9 mouse cellular contexts compared by ENCODE assay signal in the genomic region with DNA sequence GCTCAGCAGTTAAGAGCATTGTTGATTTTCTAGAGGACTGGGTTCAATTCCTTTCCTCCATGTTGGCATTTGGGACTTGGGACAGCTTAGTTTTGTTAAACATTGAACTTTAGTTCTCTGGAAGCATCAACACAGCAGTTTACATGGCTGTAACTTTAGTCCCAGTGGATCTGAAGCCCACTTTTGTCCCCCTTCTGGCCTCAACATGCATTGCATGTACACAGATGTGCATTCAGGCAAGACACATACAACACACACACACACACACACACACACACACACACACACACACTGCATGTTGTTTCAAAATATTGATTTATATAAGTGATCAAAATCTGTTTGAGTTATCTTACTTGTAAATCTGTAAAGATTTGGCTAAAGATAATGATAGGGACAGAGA. TPM values are rescaled to one million over a fixed set of nuclear protein-coding genes. Genes with fewer than 3 reads are reported as not detected.
DNase-seq lines count a peak whose midpoint lies in the region; ATAC-seq lines count a peak whose summit lies in the region.
"Had no signal": no experiment of that assay in that cellular context is flagged by ENCODE, and none has a peak within 500 bp of the region (broad histone marks: within the 10 kb centered on the region; RNA-seq: fewer than 3 reads in every experiment).

No protein-coding gene starts in this region.

- peak; percentile 59 for DNase-seq in heart, postnatal 4 days
- no peak for DNase-seq in heart, adult 9 months (ENCODE audit: low spot score in 2 of 2)
- DNase-seq in right cerebral cortex, postnatal 10 days (ENCODE audit: low spot score in 2 of 2) = peak; percentile 28 to 33
- no peak for DNase-seq in right cerebral cortex, postnatal 36 days (ENCODE audit: low spot score in 2 of 2)
- peak; percentile 60 for DNase-seq in embryonic facial prominence, embryonic 11.5 days (ENCODE audit: low spot score)
- DNase-seq in thymus, postnatal 36 days = peak; percentile 11 to 15
- DNase-seq in urinary bladder, postnatal 14 days (ENCODE audit: low spot score) = no peak
- DNase-seq in layer of hippocampus, adult 9-10 months (ENCODE audit: low spot score) = no peak

- no peak overlapping the region for H3K4me3 ChIP-seq in embryonic facial prominence, embryonic 11.5 days (ENCODE audit: low read depth, low read length)
- H3K4me3 ChIP-seq: stomach, embryonic 15.5 days had no signal

- no peak overlapping the region for H3K9ac ChIP-seq in embryonic facial prominence, embryonic 11.5 days (replicated peaks; ENCODE audit: low read length)
- H3K9ac ChIP-seq: stomach, embryonic 15.5 days had no signal

- no peaks in the 10 kb centered on the region for H3K4me1 ChIP-seq in embryonic facial prominence, embryonic 11.5 days (ENCODE audit: control insufficient read depth, insufficient read depth, low read length)
- H3K4me1 ChIP-seq: stomach, embryonic 15.5 days had no signal

- no peak overlapping the region for H3K4me2 ChIP-seq in embryonic facial prominence, embryonic 11.5 days (ENCODE audit: low read depth, low read length)
- H3K4me2 ChIP-seq: stomach, embryonic 15.5 days had no signal

- no peak overlapping the region for H3K27ac ChIP-seq in embryonic facial prominence, embryonic 11.5 days (replicated peaks; ENCODE audit: low read depth, low read length)
- H3K27ac ChIP-seq: stomach, embryonic 15.5 days had no signal

- H3K9me3 ChIP-seq in embryonic facial prominence, embryonic 11.5 days (replicated peaks; ENCODE audit: control insufficient read depth, low read length) = no peaks in the 10 kb centered on the region
- H3K9me3 ChIP-seq: stomach, embryonic 15.5 days had no signal

- no peak for ATAC-seq in embryonic facial prominence, embryonic 11.5 days (replicated peaks; ENCODE audit: insufficient number of reproducible peaks, low FRiP score, low TSS enrichment, low read depth)

- H3K36me3 ChIP-seq in embryonic facial prominence, embryonic 11.5 days (replicated peaks; ENCODE audit: control insufficient read depth, insufficient read depth, low read depth, low read length) = no peaks in the 10 kb centered on the region
- H3K36me3 ChIP-seq: stomach, embryonic 15.5 days had no signal

- H3K27me3 ChIP-seq in embryonic facial prominence, embryonic 11.5 days (ENCODE audit: control insufficient read depth, insufficient read depth, low read length) = no peaks in the 10 kb centered on the region
- H3K27me3 ChIP-seq: stomach, embryonic 15.5 days had no signal

RNA-seq across cellular contexts. Expression of a gene that starts 2.1 kb away (rescaled TPM):
- total RNA-seq in heart, postnatal 4 days (2021) = under 1 TPM; 0.43 to 0.79 TPM
- polyA plus RNA-seq in embryonic facial prominence, embryonic 11.5 days (2014; fragmentation: Nextera tagmentation; extraction: Ambion mirVana) = 0.25 and 0.29 TPM in 2 replicates
- polyA plus RNA-seq: stomach, embryonic 15.5 days had no signal

RNA-seq across cellular contexts. Expression of a gene that starts 29.9 kb away (rescaled TPM):
- 1 to 10 TPM; 2.3 to 2.7 TPM for total RNA-seq in heart, postnatal 4 days (2021)
- polyA plus RNA-seq in embryonic facial prominence, embryonic 11.5 days (2014; fragmentation: Nextera tagmentation; extraction: Ambion mirVana) = 6.0 and 7.1 TPM in 2 replicates

Comparison
In these comparisons a context has a peak if more than half of its experiments do, and no peak if none do; other contexts are left out.
1. DNase-seq: peak in heart, postnatal 4 days (single experiment), right cerebral cortex, postnatal 10 days (2 of 2), embryonic facial prominence, embryonic 11.5 days (single experiment) and thymus, postnatal 36 days (2 of 2); none in heart, adult 9 months (0 of 2), right cerebral cortex, postnatal 36 days (0 of 2), urinary bladder, postnatal 14 days (single experiment) and layer of hippocampus, adult 9-10 months (single experiment).